8 mouse cellular contexts compared by ENCODE assay signal in genomic region chr7:131559986-131560696, GRCm38 (mm10). TPM values are rescaled to one million over a fixed set of nuclear protein-coding genes. Genes with fewer than 3 reads are reported as not detected.
DNase-seq lines count a peak whose midpoint lies in the region; ATAC-seq and TF ChIP-seq lines count a peak whose summit lies in the region.

TSS of gene Bub3 (plus strand) at chr7:131560222.

- no peak for TF ChIP-seq CTCF in C2C12 (IDR thresholded peaks at IDR 0.05; ENCODE audit: control insufficient read depth, insufficient read depth, insufficient read length)
- TF ChIP-seq CTCF in brain, embryonic 14.5 days (IDR thresholded peaks at IDR 0.05; ENCODE audit: borderline replicate concordance, extremely low read depth, insufficient read depth, insufficient read length) = no peak
- TF ChIP-seq CTCF in liver, adult 2 months (IDR thresholded peaks at IDR 0.05; ENCODE audit: low read depth, low read length) = no peak

- peak; percentile 99 for DNase-seq in brain, embryonic 14.5 days (ENCODE audit: low read depth)
- DNase-seq in liver, adult 2 months (ENCODE audit: extremely low read depth, low read depth, low spot score) = peak; percentile 96
- peak; percentile 97 for DNase-seq in splenic B cell, adult 2 months (ENCODE audit: low read depth, low spot score)

- under 1% methylated on average over 47 of the region's 51 CpGs for WGBS in heart, embryonic 11.5 days (ENCODE audit: insufficient replicate concordance)
- WGBS in kidney, embryonic 16.5 days = under 1% methylated on average over 46 of the region's 51 CpGs
- under 1% methylated on average over 47 of the region's 51 CpGs for WGBS in liver, adult 2 months

- H3K27ac ChIP-seq in heart, embryonic 11.5 days (ENCODE audit: low read depth, low read length) = peak within 1 kb of the TSS; percentile 90
- H3K27ac ChIP-seq in kidney, embryonic 16.5 days (ENCODE audit: low read length) = peak within 1 kb of the TSS; percentile 92
- H3K27ac ChIP-seq in liver, adult 2 months (replicated peaks; ENCODE audit: insufficient read depth, low read depth, low read length) = peak within 1 kb of the TSS; percentile 78

- peaks cover 44% of the 10 kb centered on the region for H3K79me3 ChIP-seq in C2C12 (ENCODE audit: low read depth)

- peak within 1 kb of the TSS; percentile 74 for H3ac ChIP-seq in C2C12 (ENCODE audit: control insufficient read depth, insufficient read length, low read depth)
- H3ac ChIP-seq in myocyte (ENCODE audit: control insufficient read depth, insufficient read length) = peak within 1 kb of the TSS; percentile 93

- TF ChIP-seq POLR2A in brain, embryonic 14.5 days (IDR thresholded peaks at IDR 0.05; ENCODE audit: borderline replicate concordance, extremely low read depth, insufficient read depth, insufficient read length, poor library complexity, severe bottlenecking) = peak; percentile 64; the same call in 1 of the 2 replicates
- TF ChIP-seq POLR2A in liver, adult 2 months (IDR thresholded peaks at IDR 0.05; ENCODE audit: extremely low read depth, insufficient read depth, low read length) = peak; percentile 87
- TF ChIP-seq POLR2A in myocyte (IDR thresholded peaks at IDR 0.05; ENCODE audit: insufficient read length, low read depth) = peak; percentile 91

- peak within 1 kb of the TSS; percentile 96 for H3K9ac ChIP-seq in heart, embryonic 11.5 days (ENCODE audit: low read depth, low read length)
- peak within 1 kb of the TSS; percentile 95 for H3K9ac ChIP-seq in kidney, embryonic 16.5 days (replicated peaks; ENCODE audit: low read length)
- H3K9ac ChIP-seq in liver, adult 2 months (ENCODE audit: low read depth, low read length) = peak within 1 kb of the TSS; percentile 87

- H3K4me2 ChIP-seq in heart, embryonic 11.5 days = peak within 1 kb of the TSS; percentile 74
- H3K4me2 ChIP-seq in kidney, embryonic 16.5 days (replicated peaks; ENCODE audit: low read depth, low read length) = peak within 1 kb of the TSS; percentile 65
- peak within 1 kb of the TSS; percentile 68 for H3K4me2 ChIP-seq in myocyte (ENCODE audit: low read depth)

- H3K9me3 ChIP-seq in erythroblast, embryonic 14.5 days (ENCODE audit: control insufficient read depth, low read length) = peaks cover 19% of the 10 kb centered on the region
- no peaks in the 10 kb centered on the region for H3K9me3 ChIP-seq in heart, embryonic 11.5 days (replicated peaks; ENCODE audit: control insufficient read depth, low read length)
- H3K9me3 ChIP-seq in kidney, embryonic 16.5 days (ENCODE audit: low read length) = no peaks in the 10 kb centered on the region

- H3K4me1 ChIP-seq in erythroblast, embryonic 14.5 days (ENCODE audit: control insufficient read depth) = peaks cover 35% of the 10 kb centered on the region
- peaks cover 4% of the 10 kb centered on the region for H3K4me1 ChIP-seq in heart, embryonic 11.5 days (ENCODE audit: control insufficient read depth, insufficient read depth, low read length)
- H3K4me1 ChIP-seq in kidney, embryonic 16.5 days (ENCODE audit: insufficient read depth, low read length) = peaks cover 20% of the 10 kb centered on the region
- H3K4me1 ChIP-seq in liver, adult 2 months (ENCODE audit: control insufficient read depth, insufficient read depth, low read length) = peaks cover 10% of the 10 kb centered on the region

- peak; percentile 91 for ATAC-seq in heart, embryonic 11.5 days (replicated peaks; ENCODE audit: insufficient number of reproducible peaks, low FRiP score, low TSS enrichment)
- ATAC-seq in kidney, embryonic 16.5 days (ENCODE audit: low FRiP score, low TSS enrichment) = peak; percentile 96

- H3K79me2 ChIP-seq in C2C12 (ENCODE audit: control insufficient read depth, insufficient read depth) (peaks cover 50% of the 10 kb centered on the region), myocyte (ENCODE audit: control insufficient read depth, insufficient read depth) (peaks cover 48% of the 10 kb centered on the region)
- no peaks in the 10 kb centered on the region for H3K79me2 ChIP-seq in liver, adult 2 months (ENCODE audit: control insufficient read depth, insufficient read depth, low read length)

- H3K27me3 ChIP-seq in C2C12 (ENCODE audit: control insufficient read depth, insufficient read depth, insufficient read length) (peaks cover 7% of the 10 kb centered on the region), myocyte (ENCODE audit: control insufficient read depth, insufficient read depth, insufficient read length) (peaks cover 13% of the 10 kb centered on the region)
- peaks cover 45% of the 10 kb centered on the region for H3K27me3 ChIP-seq in erythroblast, embryonic 14.5 days (ENCODE audit: control insufficient read depth)
- peaks cover 34% of the 10 kb centered on the region for H3K27me3 ChIP-seq in heart, embryonic 11.5 days (ENCODE audit: control insufficient read depth, insufficient read depth, low read length)
- peaks cover 41% of the 10 kb centered on the region for H3K27me3 ChIP-seq in kidney, embryonic 16.5 days (ENCODE audit: insufficient read depth, low read length)
- H3K27me3 ChIP-seq in liver, adult 2 months (ENCODE audit: control insufficient read depth, insufficient read depth, low read length) = peaks cover 14% of the 10 kb centered on the region
- H3K27me3 ChIP-seq in splenic B cell, adult 2 months (ENCODE audit: control insufficient read depth, insufficient read depth, low read length, poor library complexity, severe bottlenecking) = peaks cover 2% of the 10 kb centered on the region; the same call in 1 of the 2 replicates

- H3K36me3 ChIP-seq in C2C12 (ENCODE audit: control insufficient read depth, insufficient read depth) (peaks cover 37% of the 10 kb centered on the region), myocyte (ENCODE audit: control insufficient read depth, insufficient read depth) (peaks cover 31% of the 10 kb centered on the region)
- H3K36me3 ChIP-seq in erythroblast, embryonic 14.5 days (ENCODE audit: control insufficient read depth) = peaks cover 46% of the 10 kb centered on the region
- H3K36me3 ChIP-seq in heart, embryonic 11.5 days (ENCODE audit: control insufficient read depth, insufficient read depth, low read length) = peaks cover 14% of the 10 kb centered on the region
- H3K36me3 ChIP-seq in kidney, embryonic 16.5 days (ENCODE audit: insufficient read depth, low read length) = peaks cover 20% of the 10 kb centered on the region
- peaks cover 26% of the 10 kb centered on the region for H3K36me3 ChIP-seq in liver, adult 2 months (ENCODE audit: control insufficient read depth, insufficient read depth, low read length)
- H3K36me3 ChIP-seq in splenic B cell, adult 2 months (ENCODE audit: control insufficient read depth, insufficient read depth, low read length, poor library complexity, severe bottlenecking) = peaks cover 5% of the 10 kb centered on the region; the same call in 1 of the 2 replicates

- H3K4me3 ChIP-seq in C2C12 (ENCODE audit: insufficient read depth, poor library complexity, severe bottlenecking) = peak within 1 kb of the TSS; percentile 50
- H3K4me3 ChIP-seq in erythroblast, embryonic 14.5 days (replicated peaks) = peak within 1 kb of the TSS; percentile 74
- H3K4me3 ChIP-seq in heart, embryonic 11.5 days (ENCODE audit: low read depth, low read length) = peak within 1 kb of the TSS; percentile 77
- H3K4me3 ChIP-seq in kidney, embryonic 16.5 days (ENCODE audit: low read length) = peak within 1 kb of the TSS; percentile 86
- peak within 1 kb of the TSS; percentile 90 for H3K4me3 ChIP-seq in liver, adult 2 months (ENCODE audit: insufficient read depth, low read depth, low read length)
- H3K4me3 ChIP-seq in myocyte = peak within 1 kb of the TSS; percentile 58

TF ChIP-seq in C2C12, 6 proteins besides CTCF, POLR2A, EP300 and RAD21:
- TF ChIP-seq USF1 (IDR thresholded peaks at IDR 0.05; ENCODE audit: low read depth) (no peak), CEBPB (IDR thresholded peaks at IDR 0.05; ENCODE audit: low read depth) (no peak), MYOG (IDR thresholded peaks at IDR 0.05; ENCODE audit: control insufficient read depth, extremely low read depth, insufficient read length) (no peak), FOSL1 (IDR thresholded peaks at IDR 0.05; ENCODE audit: insufficient read depth, low read length, poor library complexity, severe bottlenecking) (no peak), MYOD1 (IDR thresholded peaks at IDR 0.05; ENCODE audit: control insufficient read depth, insufficient read length, low read depth) (no peak), MAX (IDR thresholded peaks at IDR 0.05) (no peak)

TF ChIP-seq in myocyte, 11 proteins besides CTCF, POLR2A, EP300 and RAD21:
- TF ChIP-seq CEBPB (IDR thresholded peaks at IDR 0.05; ENCODE audit: insufficient read depth, poor library complexity, severe bottlenecking) = no peak
- no peak for TF ChIP-seq USF1 (IDR thresholded peaks at IDR 0.05; ENCODE audit: low read depth)
- TF ChIP-seq POLR2AphosphoS2 (IDR thresholded peaks at IDR 0.05; ENCODE audit: insufficient read length, low read depth) = peak; percentile 88
- peak; percentile 14 for TF ChIP-seq E2F4 (IDR thresholded peaks at IDR 0.05; ENCODE audit: insufficient read depth)
- TF ChIP-seq SRF (IDR thresholded peaks at IDR 0.05; ENCODE audit: control insufficient read depth, insufficient read length, low read depth) = no peak

RNA-seq across cellular contexts. Expression of gene Bub3, which starts in this region (rescaled TPM):
- polyA plus RNA-seq in C2C12 (2012; fragmentation: generic; extraction: Trizol) (164 TPM), myocyte (2012; fragmentation: generic; extraction: Trizol) (99.7 TPM)
- polyA plus RNA-seq in brain, embryonic 14.5 days (2012; rRNA removed) = 147 and 194 TPM in 2 replicates
- polyA plus RNA-seq in erythroblast, embryonic 14.5 days (2012) = 3.2 and 4.1 TPM in 2 replicates
- 147 and 148 TPM in 2 replicates for polyA plus RNA-seq in heart, embryonic 11.5 days (2014; fragmentation: Nextera tagmentation; extraction: Ambion mirVana)
- polyA plus RNA-seq in kidney, embryonic 16.5 days (2015; fragmentation: Nextera tagmentation; extraction: Ambion mirVana) = 234 and 249 TPM in 2 replicates
- total RNA-seq in liver, adult 2 months (2014; rRNA removed) = 25.4 and 26.8 TPM in 2 replicates
- polyA plus RNA-seq in liver, adult 2 months (2012; rRNA removed) = 24.5 and 25.2 TPM in 2 replicates

Comparison
In these comparisons a context has a peak if more than half of its experiments do, and no peak if none do; other contexts are left out.
1. Peak in every context shown above with its lines: DNase-seq, ATAC-seq, H3K4me3 ChIP-seq and H3K27ac ChIP-seq.